Mouse (Mus musculus) ovary, adult 10 weeks (tissue): ENCODE measurements around the gene Ctcf. TPM values are rescaled to one million over a fixed set of nuclear protein-coding genes. Genes with fewer than 3 reads are reported as not detected.

Source experiments
- polyA plus RNA-seq: library from polyadenylated mRNA; stranded (reverse); fragments of 350-450 nt; fragmentation: Illumina TruSeq; extraction: RNeasy Lipid Tissue Mini Kit (QIAGEN cat#74804); gene quantifications from one replicate; pipeline ENCODE4 v1.2.3, GENCODE M21; 2014

Ctcf gene
- polyA plus RNA-seq, result 134 TPM

DNA sequence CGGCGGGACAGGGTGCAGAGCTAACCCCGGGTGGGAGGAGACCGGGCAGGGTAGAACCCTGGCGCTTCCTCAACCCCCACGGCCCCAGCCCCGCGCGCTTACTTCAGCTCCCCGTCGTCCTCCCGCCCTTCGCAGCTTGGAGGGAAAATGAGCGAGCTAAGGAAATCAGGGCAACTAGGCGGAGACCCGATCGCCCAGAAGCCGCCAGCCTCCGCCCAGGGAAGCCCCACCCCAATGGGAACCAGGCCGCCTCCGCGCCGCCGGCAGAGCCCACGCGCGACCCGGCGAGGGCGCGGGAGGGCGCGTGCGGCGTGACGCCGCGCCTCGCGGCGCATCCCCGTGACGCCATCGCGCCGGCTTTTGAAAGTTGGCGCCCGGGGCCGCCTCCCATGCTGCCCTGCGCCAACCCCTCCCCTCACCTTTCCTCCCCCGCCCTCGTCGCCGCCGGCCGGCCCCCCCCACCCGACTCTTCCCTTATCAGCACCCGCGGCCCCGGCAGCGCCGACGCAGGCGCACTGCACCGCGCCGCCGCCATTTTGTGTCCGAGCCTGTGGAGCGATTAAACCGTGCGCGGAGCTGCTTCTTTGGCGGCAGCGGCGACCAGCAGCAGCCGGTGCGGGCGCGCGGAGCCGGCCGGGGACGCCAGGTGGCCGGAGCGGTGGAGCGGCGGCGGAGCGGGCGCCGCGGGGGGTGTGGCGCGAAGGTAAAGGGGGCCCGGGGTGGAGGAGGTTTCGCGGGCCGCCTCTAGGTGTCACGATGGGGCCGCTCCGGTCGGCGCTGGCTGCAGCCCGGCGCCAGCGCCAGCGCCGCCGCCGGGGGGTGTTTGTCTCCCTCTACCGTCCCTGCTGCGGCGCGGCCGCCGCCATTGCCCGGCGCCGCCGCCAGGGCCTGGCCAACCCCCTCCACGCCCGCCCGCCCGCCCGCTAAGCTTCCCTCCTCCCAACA is at the start of gene Ctcf:
TSS of gene Ctcf (plus strand) at position 551 of the 945 bp plus-strand sequence.

GRCm38 (mm10) chr8:105604804-105605381 is 31.5 kb upstream of the Ctcf start, which contains the start of gene Ripor1:
TSS of gene Ripor1 (plus strand) at chr8:105605255.

DNA sequence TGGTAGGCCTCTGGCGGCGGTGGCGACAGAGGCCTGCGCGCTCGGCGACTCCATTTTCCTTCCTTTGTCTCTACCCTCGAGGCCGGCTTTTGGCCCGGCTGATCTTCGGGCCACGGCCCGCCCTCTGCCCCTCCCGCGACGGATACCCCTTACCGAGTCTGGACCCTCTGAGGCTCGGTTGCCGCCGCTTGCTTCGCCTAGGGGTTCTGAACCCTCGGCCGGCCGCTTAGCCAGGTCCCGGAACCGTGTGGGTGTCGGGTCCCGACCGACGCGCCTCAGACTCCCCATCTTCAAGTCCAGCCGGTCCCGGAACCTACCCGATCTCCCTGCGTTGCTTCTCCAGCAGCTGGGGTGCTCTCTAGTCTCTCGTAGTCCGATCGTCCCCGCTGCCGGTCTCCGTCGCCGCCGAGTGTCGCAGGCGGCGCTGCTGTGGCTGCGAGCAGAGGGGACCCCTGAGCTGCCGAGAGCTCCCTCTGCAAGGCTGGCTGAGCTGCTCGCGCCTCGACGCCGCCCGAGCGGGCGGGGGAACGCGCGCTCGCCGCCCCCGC is 669 bp downstream of the Ctcf start, which contains the start of gene Agrp:
TSS of gene Agrp (minus strand) at position 431 of the 548 bp plus-strand sequence.

DNA sequence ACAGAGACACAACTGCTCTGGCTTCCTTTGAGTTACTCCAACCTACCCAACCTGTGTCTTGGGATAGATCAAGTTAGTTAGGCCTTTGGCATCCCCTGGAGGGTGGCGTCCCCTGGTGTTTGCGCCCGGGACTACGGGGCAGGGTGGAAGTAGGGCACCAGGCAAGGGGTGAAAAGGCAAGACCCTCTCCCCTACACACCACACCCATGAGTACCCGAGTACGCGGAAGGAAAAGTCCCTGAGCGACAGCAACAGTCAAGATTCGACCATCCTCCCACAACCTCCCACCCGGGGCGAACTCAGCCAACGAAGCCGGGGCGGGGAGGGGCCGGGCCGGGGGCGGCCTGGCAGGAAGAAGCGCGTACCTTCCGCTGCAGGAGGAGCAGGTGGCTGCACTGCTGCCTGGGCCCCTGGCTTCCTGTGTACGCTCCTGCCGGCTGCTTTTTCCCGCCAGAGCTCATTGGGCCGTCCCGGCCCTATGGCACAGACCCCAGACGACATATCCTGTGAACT is 49.5 kb downstream of the Ctcf start, which contains the start of gene Carmil2:
TSS of gene Carmil2 (plus strand) at position 479 of the 513 bp plus-strand sequence.

DNA sequence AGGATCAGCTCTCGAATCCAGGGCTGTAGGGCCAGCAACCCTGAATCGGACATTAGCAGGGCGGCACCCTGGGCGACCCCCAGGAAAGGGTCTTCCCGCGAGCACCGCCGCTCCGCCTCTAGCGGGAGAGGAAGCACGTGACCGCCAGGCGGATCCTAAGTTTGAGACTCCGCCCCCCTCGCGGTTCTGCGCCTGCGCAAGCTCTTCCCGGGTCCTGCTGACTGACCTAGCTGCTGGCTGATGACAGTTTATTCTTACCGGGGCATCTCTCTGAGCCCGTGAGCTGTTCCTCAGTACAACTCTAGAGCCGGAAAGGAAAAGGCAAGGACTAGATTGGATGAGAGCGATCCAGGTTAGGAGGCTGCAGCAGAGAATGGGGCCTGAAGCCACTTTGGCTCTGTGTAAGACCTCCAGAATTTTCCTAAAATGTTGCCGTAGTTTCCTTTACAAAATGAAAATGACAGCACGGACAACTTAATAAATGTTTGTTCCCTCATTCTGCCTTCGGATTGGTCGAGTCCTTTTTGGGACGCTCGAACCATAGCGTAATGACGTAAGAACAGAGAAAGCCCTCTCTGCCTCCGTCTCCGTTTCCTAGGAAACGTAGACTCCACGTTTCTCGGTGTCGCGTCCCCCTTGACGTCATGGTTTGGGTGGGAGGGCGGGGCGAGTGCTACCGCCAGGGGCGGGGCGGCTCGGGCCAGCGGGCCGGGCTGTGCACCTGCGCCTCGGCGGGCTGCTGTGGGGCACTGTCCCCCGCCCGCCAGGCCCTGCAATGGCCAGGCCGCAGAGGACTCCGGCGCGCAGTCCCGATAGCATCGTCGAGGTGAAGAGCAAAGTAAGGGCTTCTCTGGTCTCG is 64.8 kb downstream of the Ctcf start, which contains the start of the genes Acd and Pard6a:
TSS of gene Acd (minus strand) at position 137 of the 859 bp plus-strand sequence.
TSS of gene Pard6a (plus strand) at position 183 of the 859 bp plus-strand sequence.

DNA sequence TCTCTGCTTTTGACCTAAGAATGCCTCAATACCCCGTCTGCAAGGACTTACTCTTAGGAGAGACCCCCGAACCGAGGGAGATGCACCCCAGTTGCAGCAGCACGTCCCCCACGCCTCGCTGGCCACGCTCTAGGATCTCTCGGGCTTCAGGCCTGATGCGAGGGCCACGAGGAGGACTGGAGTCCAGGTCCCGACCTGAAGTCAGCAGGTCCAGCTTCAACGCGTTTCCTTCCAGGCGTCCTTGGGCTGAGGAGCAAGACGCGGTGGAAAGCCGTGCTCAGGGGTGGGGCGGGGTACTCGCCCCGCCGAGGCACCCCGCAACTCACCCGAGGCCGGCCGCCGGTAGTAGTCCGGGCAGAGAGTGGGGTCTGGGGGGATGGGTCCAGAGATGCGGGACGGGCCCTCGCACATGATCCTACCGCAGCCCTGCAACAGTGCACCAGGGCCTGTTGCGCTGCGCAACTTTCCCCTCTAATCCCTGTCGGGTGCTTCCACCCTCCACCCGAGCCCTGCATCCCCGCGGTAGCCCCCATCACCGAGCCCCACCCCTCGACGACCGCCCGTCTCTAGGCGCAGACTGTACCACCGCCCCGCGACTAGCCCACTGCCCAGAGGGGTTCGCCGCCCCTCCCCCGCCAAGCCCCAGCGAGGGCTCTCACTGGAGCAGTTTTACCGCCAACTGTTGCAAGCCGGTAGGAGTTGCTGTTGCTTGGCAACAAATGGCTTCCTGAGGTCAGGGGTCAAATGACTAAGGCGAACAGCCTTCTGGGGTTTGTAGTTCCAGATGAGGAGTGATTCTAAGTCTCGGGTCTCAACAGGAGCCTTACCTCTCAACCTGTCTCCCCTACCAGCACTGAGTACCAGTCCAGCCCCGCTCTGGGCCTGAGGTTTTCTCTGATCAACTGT is 71.4 kb downstream of the Ctcf start, which contains the start of the genes 4933405L10Rik and Enkd1:
TSS of gene 4933405L10Rik (plus strand) at position 158 of the 906 bp plus-strand sequence.
TSS of gene Enkd1 (minus strand) at position 713 of the 906 bp plus-strand sequence.

Other genes starting within 250 kb of the Ctcf start
- gene Kctd19, start 223.1 kb upstream of the Ctcf start, polyA plus RNA-seq, result not detected
- 0.46 TPM for gene Lrrc36, start 223.0 kb upstream of the Ctcf start, polyA plus RNA-seq
- not detected for gene Tppp3, start 165.0 kb upstream of the Ctcf start, polyA plus RNA-seq
- 2.0 TPM for gene Zdhhc1, start 139.7 kb upstream of the Ctcf start, polyA plus RNA-seq
- 7.0 TPM for gene Hsd11b2, start 117.8 kb upstream of the Ctcf start, polyA plus RNA-seq
- 13.5 TPM for gene Atp6v0d1, start 70.5 kb upstream of the Ctcf start, polyA plus RNA-seq
- 0.63 TPM for gene Ripor1, start 31.3 kb upstream of the Ctcf start, polyA plus RNA-seq
- not detected for gene Agrp, start 825 bp downstream of the Ctcf start, polyA plus RNA-seq
- gene Carmil2, start 49.7 kb downstream of the Ctcf start, polyA plus RNA-seq, result not detected
- 1.3 TPM for gene Acd, start 64.5 kb downstream of the Ctcf start, polyA plus RNA-seq
- gene Pard6a, start 64.6 kb downstream of the Ctcf start, polyA plus RNA-seq, result not detected
- gene 4933405L10Rik, start 71.1 kb downstream of the Ctcf start, polyA plus RNA-seq, result not detected
- gene Enkd1, start 71.6 kb downstream of the Ctcf start, polyA plus RNA-seq, result 0.54 TPM
- gene Gfod2, start 122.1 kb downstream of the Ctcf start, polyA plus RNA-seq, result 0.48 TPM
- 4.8 TPM for gene Ranbp10, start 190.8 kb downstream of the Ctcf start, polyA plus RNA-seq
- gene Tsnaxip1, start 191.2 kb downstream of the Ctcf start, polyA plus RNA-seq, result 2.0 TPM
- 0.68 TPM for gene Cenpt, start 216.7 kb downstream of the Ctcf start, polyA plus RNA-seq
- gene Thap11, start 218.6 kb downstream of the Ctcf start, polyA plus RNA-seq, result 15.2 TPM
- gene Nutf2, start 224.0 kb downstream of the Ctcf start, polyA plus RNA-seq, result 94.3 TPM
- gene Edc4, start 244.3 kb downstream of the Ctcf start, polyA plus RNA-seq, result 2.3 TPM